Mouse (Mus musculus): Measurements from ENCODE around the gene Myo1b.
A peak's percentile ranks its signal among the peaks of the same experiment; 100 is the strongest.

GRCm38 (mm10) chr1:51710831-51711230 lies 205.0 kb downstream of the Myo1b start:
- peak; percentile 43 for TF ChIP-seq CTCF (IDR thresholded peaks at IDR 0.05)
- TF ChIP-seq POLR2A (IDR thresholded peaks at IDR 0.05; ENCODE audit: insufficient read depth, low read depth, low read length): no peak
- TF ChIP-seq EP300 (IDR thresholded peaks at IDR 0.05; ENCODE audit: insufficient read depth, low read depth, low read length): no peak
